Mouse (Mus musculus): ENCODE measurements around the gene Marveld2. TPM values are rescaled to one million over a fixed set of nuclear protein-coding genes. Genes with fewer than 3 reads are reported as not detected.

Marveld2 gene
- polyA plus RNA-seq, 2 experiments, result 4.0 to 5.9 TPM

DNA sequence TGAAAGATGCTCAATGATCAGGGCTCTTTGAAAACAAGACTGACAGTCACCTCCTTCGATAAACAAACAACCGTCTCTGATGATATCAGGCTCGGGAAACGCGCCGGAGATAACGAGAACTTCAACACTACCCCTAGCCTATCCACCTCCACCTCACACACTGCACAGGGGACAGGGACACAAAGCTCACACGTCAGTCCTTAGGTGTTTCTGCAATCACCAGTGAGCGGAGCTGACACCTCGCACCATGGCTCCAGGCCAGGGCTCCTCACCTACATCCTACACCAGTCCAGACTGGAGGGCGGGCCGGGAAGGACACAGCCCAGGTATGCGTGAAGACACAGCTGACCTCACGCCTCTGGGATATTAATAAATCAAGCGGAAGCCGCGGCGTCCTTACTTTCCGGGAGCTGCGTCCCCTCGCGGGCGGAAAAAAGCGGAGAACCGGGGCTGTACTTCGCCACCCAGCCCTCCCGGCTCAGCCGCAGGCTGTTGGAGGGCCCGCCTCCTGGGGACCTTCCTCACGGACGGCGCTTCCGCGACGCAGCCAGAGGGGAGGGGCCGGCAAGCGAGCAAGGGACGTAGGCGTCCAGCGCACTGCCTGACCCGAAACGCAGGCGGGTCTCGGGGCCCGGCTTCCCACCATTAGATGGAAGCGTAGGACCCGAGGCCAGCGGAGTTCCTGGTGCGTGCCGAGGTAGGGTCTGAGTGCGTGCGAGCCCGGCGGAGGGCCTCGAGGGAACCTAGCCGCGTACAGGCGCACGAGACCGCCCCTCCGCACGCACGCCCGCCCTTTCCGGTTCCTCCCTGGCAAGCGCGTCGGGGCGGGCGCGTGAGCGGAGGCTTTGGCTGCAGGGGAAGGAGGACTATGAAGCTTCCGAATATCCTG, 34.0 kb upstream of the Marveld2 start, which contains the start of the genes Ak6 and Rad17:
Ak6 (plus strand) TSS at position 430 of the 889 bp plus-strand sequence.
Rad17 (minus strand) TSS at position 502 of the 889 bp plus-strand sequence.
- Histone ChIP-seq H3K4me1 (replicated peaks; ENCODE audit: control insufficient read depth in 2 of 2, insufficient read depth in 2 of 2, low read length in 1 of 2) (peaks cover 0 to 5% of the 10 kb centered on the region in 2 experiments; a peak in 2 of 4 replicates), H3K27me3 (ENCODE audit: control insufficient read depth, insufficient read depth, low read length) (no peaks in the 10 kb centered on the region), H3K36me3 (replicated peaks; ENCODE audit: control insufficient read depth, insufficient read depth, low read depth) (peaks cover 18% of the 10 kb centered on the region), H3K9me3 (ENCODE audit: control insufficient read depth, low read length) (no peaks in the 10 kb centered on the region), H3K27ac (peak within 1 kb of the TSS; percentile 83), H3K9ac (replicated peaks) (peak within 1 kb of the TSS; percentile 93), H3K4me3 (ENCODE audit: insufficient read depth in 1 of 2, low read depth in 2 of 2, low read length in 2 of 2) (peak within 1 kb of the TSS; percentile 97 to 99), H3K4me2 (ENCODE audit: low read depth) (peak within 1 kb of the TSS; percentile 98)
- TF ChIP-seq EP300 (IDR thresholded peaks at IDR 0.05; ENCODE audit: low read depth) (peak; percentile 74), CTCF (IDR thresholded peaks at IDR 0.05; ENCODE audit: low read depth) (peak; percentile 42)
- peak; percentile 81 to 87 (median 85) for DNase-seq (ENCODE audit: low read depth in 3 of 3, low spot score in 3 of 3)
- under 1% methylated on average over 73 of the region's 73 CpGs for WGBS (ENCODE audit: insufficient replicate concordance)
- peak; percentile 99 for ATAC-seq (ENCODE audit: insufficient read depth)

DNA sequence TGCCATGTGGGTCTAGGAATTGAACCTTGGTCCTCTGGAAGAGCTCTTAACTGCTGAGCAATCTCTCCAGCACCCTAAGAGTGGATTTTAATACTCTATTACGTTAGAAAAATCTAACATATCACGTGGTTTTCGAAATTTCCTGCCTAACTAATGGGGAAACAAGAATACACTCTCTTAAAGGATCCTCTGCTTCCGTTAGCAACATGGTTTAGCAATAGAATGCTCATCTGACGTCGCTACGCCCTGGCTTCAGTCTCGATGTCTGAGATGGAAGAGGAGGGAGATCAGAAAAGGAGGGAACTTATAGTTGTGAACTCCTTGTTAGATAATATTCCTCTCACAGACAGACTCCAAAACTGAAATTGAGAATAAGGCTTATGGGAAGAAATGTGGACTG, 31.5 kb upstream of the Marveld2 start:
- Histone ChIP-seq H3K36me3 (replicated peaks; ENCODE audit: control insufficient read depth, insufficient read depth, low read depth) (peaks cover 27% of the 10 kb centered on the region), H3K4me1 (replicated peaks; ENCODE audit: control insufficient read depth in 2 of 2, insufficient read depth in 2 of 2, low read length in 1 of 2) (peaks cover 0 to 5% of the 10 kb centered on the region in 2 experiments; a peak in 2 of 4 replicates), H3K9ac (replicated peaks) (no peak overlapping the region), H3K4me2 (ENCODE audit: low read depth) (no peak overlapping the region), H3K27me3 (ENCODE audit: control insufficient read depth, insufficient read depth, low read length) (no peaks in the 10 kb centered on the region), H3K27ac (no peak overlapping the region), H3K4me3 (ENCODE audit: insufficient read depth in 1 of 2, low read depth in 2 of 2, low read length in 2 of 2) (no peak overlapping the region), H3K9me3 (ENCODE audit: control insufficient read depth, low read length) (no peaks in the 10 kb centered on the region)
- DNase-seq (ENCODE audit: low read depth in 3 of 3, low spot score in 3 of 3) (no peak), ATAC-seq (ENCODE audit: insufficient read depth) (no peak)
- TF ChIP-seq CTCF (IDR thresholded peaks at IDR 0.05; ENCODE audit: low read depth), result no peak
- TF ChIP-seq EP300 (IDR thresholded peaks at IDR 0.05; ENCODE audit: low read depth), result no peak
- WGBS (ENCODE audit: insufficient replicate concordance), result 86% methylated on average over 8 of the region's 8 CpGs

GRCm38 (mm10) chr13:100642471-100643209, 25.9 kb upstream of the Marveld2 start:
- Histone ChIP-seq H3K9me3 (ENCODE audit: control insufficient read depth, low read length) (no peaks in the 10 kb centered on the region), H3K9ac (replicated peaks) (no peak overlapping the region), H3K27ac (no peak overlapping the region), H3K4me2 (ENCODE audit: low read depth) (no peak overlapping the region), H3K27me3 (ENCODE audit: control insufficient read depth, insufficient read depth, low read length) (no peaks in the 10 kb centered on the region), H3K36me3 (replicated peaks; ENCODE audit: control insufficient read depth, insufficient read depth, low read depth) (peaks cover 49% of the 10 kb centered on the region), H3K4me1 (replicated peaks; ENCODE audit: control insufficient read depth in 2 of 2, insufficient read depth in 2 of 2, low read length in 1 of 2) (no peaks in the 10 kb centered on the region), H3K4me3 (ENCODE audit: insufficient read depth in 1 of 2, low read depth in 2 of 2, low read length in 2 of 2) (no peak overlapping the region)
- ATAC-seq (ENCODE audit: insufficient read depth), result no peak
- DNase-seq (ENCODE audit: low read depth in 3 of 3, low spot score in 3 of 3), result no peak
- 77% methylated on average over 4 of the region's 4 CpGs for WGBS (ENCODE audit: insufficient replicate concordance)
- TF ChIP-seq EP300 (IDR thresholded peaks at IDR 0.05; ENCODE audit: low read depth) (no peak), CTCF (IDR thresholded peaks at IDR 0.05; ENCODE audit: low read depth) (no peak)

- DNase-seq (ENCODE audit: low read depth in 3 of 3, low spot score in 3 of 3) (no peak), ATAC-seq (ENCODE audit: insufficient read depth) (no peak)
- Histone ChIP-seq H3K27ac (no peak overlapping the region), H3K36me3 (replicated peaks; ENCODE audit: control insufficient read depth, insufficient read depth, low read depth) (peaks cover 35% of the 10 kb centered on the region), H3K27me3 (ENCODE audit: control insufficient read depth, insufficient read depth, low read length) (no peaks in the 10 kb centered on the region), H3K9ac (replicated peaks) (no peak overlapping the region), H3K4me3 (ENCODE audit: insufficient read depth in 1 of 2, low read depth in 2 of 2, low read length in 2 of 2) (no peak overlapping the region), H3K9me3 (ENCODE audit: control insufficient read depth, low read length) (no peaks in the 10 kb centered on the region), H3K4me2 (ENCODE audit: low read depth) (no peak overlapping the region), H3K4me1 (replicated peaks; ENCODE audit: control insufficient read depth in 2 of 2, insufficient read depth in 2 of 2, low read length in 1 of 2) (no peaks in the 10 kb centered on the region; a peak in 1 of 4 replicates)
- 42% methylated on average over 3 of the region's 3 CpGs for WGBS (ENCODE audit: insufficient replicate concordance)
- TF ChIP-seq CTCF (IDR thresholded peaks at IDR 0.05; ENCODE audit: low read depth) (no peak), EP300 (IDR thresholded peaks at IDR 0.05; ENCODE audit: low read depth) (no peak)
Observed at GRCm38 (mm10) chr13:100634106-100634691, 17.4 kb upstream of the Marveld2 start.
